Mouse (Mus musculus): ENCODE measurements around the gene Slc46a2. TPM values are rescaled to one million over a fixed set of nuclear protein-coding genes. Genes with fewer than 3 reads are reported as not detected.

Slc46a2 gene
- polyA plus RNA-seq, 1 experiment from 2014 or later = not detected

- Histone ChIP-seq H3K4me2 (ENCODE audit: low read depth, low read length) (no peak overlapping the region), H3K27me3 (ENCODE audit: control insufficient read depth, insufficient read depth, low read depth, low read length) (no peaks in the 10 kb centered on the region), H3K27ac (ENCODE audit: low read length) (no peak overlapping the region), H3K9me3 (replicated peaks; ENCODE audit: control insufficient read depth, low read length) (no peaks in the 10 kb centered on the region), H3K4me1 (ENCODE audit: control insufficient read depth, low read depth, low read length) (no peaks in the 10 kb centered on the region), H3K4me3 (ENCODE audit: low read depth, low read length) (no peak overlapping the region), H3K9ac (ENCODE audit: low read depth, low read length) (no peak overlapping the region), H3K36me3 (ENCODE audit: control insufficient read depth, insufficient read depth) (peaks cover 2% of the 10 kb centered on the region; the same call in 1 of the 2 replicates)
- ATAC-seq (ENCODE audit: low read depth) = no peak
- 43% methylated on average over 3 of the region's 3 CpGs for WGBS (ENCODE audit: insufficient replicate concordance)
These were observed 19.8 kb downstream of the Slc46a2 start for GRCm38 (mm10) chr4:59894977-59895575.

GRCm38 (mm10) chr4:59894415-59894814, 20.4 kb downstream of the Slc46a2 start:
- Histone ChIP-seq H3K27me3 (ENCODE audit: control insufficient read depth, insufficient read depth, low read depth, low read length) (no peaks in the 10 kb centered on the region), H3K4me2 (ENCODE audit: low read depth, low read length) (no peak overlapping the region), H3K36me3 (ENCODE audit: control insufficient read depth, insufficient read depth) (peaks cover 2% of the 10 kb centered on the region; the same call in 1 of the 2 replicates), H3K27ac (ENCODE audit: low read length) (no peak overlapping the region), H3K9me3 (replicated peaks; ENCODE audit: control insufficient read depth, low read length) (no peaks in the 10 kb centered on the region), H3K4me3 (ENCODE audit: low read depth, low read length) (no peak overlapping the region), H3K9ac (ENCODE audit: low read depth, low read length) (no peak overlapping the region), H3K4me1 (ENCODE audit: control insufficient read depth, low read depth, low read length) (no peaks in the 10 kb centered on the region)
- 75% methylated on average over 8 of the region's 8 CpGs for WGBS (ENCODE audit: insufficient replicate concordance)
- no peak for ATAC-seq (ENCODE audit: low read depth)

- Histone ChIP-seq H3K4me1 (ENCODE audit: control insufficient read depth, low read depth, low read length) (no peaks in the 10 kb centered on the region), H3K27me3 (ENCODE audit: control insufficient read depth, insufficient read depth, low read depth, low read length) (no peaks in the 10 kb centered on the region), H3K9ac (ENCODE audit: low read depth, low read length) (no peak overlapping the region), H3K36me3 (ENCODE audit: control insufficient read depth, insufficient read depth) (no peaks in the 10 kb centered on the region; the same call in 1 of the 2 replicates), H3K27ac (ENCODE audit: low read length) (no peak overlapping the region), H3K9me3 (replicated peaks; ENCODE audit: control insufficient read depth, low read length) (no peaks in the 10 kb centered on the region), H3K4me2 (ENCODE audit: low read depth, low read length) (no peak overlapping the region), H3K4me3 (ENCODE audit: low read depth, low read length) (no peak overlapping the region)
- WGBS (ENCODE audit: insufficient replicate concordance) = 74% methylated on average over 5 of the region's 5 CpGs
- ATAC-seq (ENCODE audit: low read depth) = no peak
These were observed 22.1 kb downstream of the Slc46a2 start for GRCm38 (mm10) chr4:59892731-59893130.

GRCm38 (mm10) chr4:59891723-59892416, 23.0 kb downstream of the Slc46a2 start:
- Histone ChIP-seq H3K36me3 (ENCODE audit: control insufficient read depth, insufficient read depth) (no peaks in the 10 kb centered on the region; the same call in 1 of the 2 replicates), H3K4me2 (ENCODE audit: low read depth, low read length) (no peak overlapping the region), H3K4me3 (ENCODE audit: low read depth, low read length) (no peak overlapping the region), H3K27me3 (ENCODE audit: control insufficient read depth, insufficient read depth, low read depth, low read length) (no peaks in the 10 kb centered on the region), H3K27ac (ENCODE audit: low read length) (no peak overlapping the region), H3K4me1 (ENCODE audit: control insufficient read depth, low read depth, low read length) (no peaks in the 10 kb centered on the region), H3K9me3 (replicated peaks; ENCODE audit: control insufficient read depth, low read length) (no peaks in the 10 kb centered on the region), H3K9ac (ENCODE audit: low read depth, low read length) (no peak overlapping the region)
- no peak for ATAC-seq (ENCODE audit: low read depth)
- 73% methylated on average over 10 of the region's 10 CpGs for WGBS (ENCODE audit: insufficient replicate concordance)

- Histone ChIP-seq H3K9ac (ENCODE audit: low read depth, low read length) (no peak overlapping the region), H3K4me2 (ENCODE audit: low read depth, low read length) (no peak overlapping the region), H3K36me3 (ENCODE audit: control insufficient read depth, insufficient read depth) (no peaks in the 10 kb centered on the region; the same call in 1 of the 2 replicates), H3K4me1 (ENCODE audit: control insufficient read depth, low read depth, low read length) (no peaks in the 10 kb centered on the region), H3K4me3 (ENCODE audit: low read depth, low read length) (no peak overlapping the region), H3K27ac (ENCODE audit: low read length) (no peak overlapping the region), H3K9me3 (replicated peaks; ENCODE audit: control insufficient read depth, low read length) (no peaks in the 10 kb centered on the region), H3K27me3 (ENCODE audit: control insufficient read depth, insufficient read depth, low read depth, low read length) (no peaks in the 10 kb centered on the region)
- ATAC-seq (ENCODE audit: low read depth) = no peak
- WGBS (ENCODE audit: insufficient replicate concordance) = 67% methylated on average over 6 of the region's 6 CpGs
These were observed 24.7 kb downstream of the Slc46a2 start for GRCm38 (mm10) chr4:59890086-59890600.

GRCm38 (mm10) chr4:59888014-59888413, 26.8 kb downstream of the Slc46a2 start:
- Histone ChIP-seq H3K4me2 (ENCODE audit: low read depth, low read length) (no peak overlapping the region), H3K4me1 (ENCODE audit: control insufficient read depth, low read depth, low read length) (peaks cover 7% of the 10 kb centered on the region), H3K4me3 (ENCODE audit: low read depth, low read length) (no peak overlapping the region), H3K27me3 (ENCODE audit: control insufficient read depth, insufficient read depth, low read depth, low read length) (no peaks in the 10 kb centered on the region), H3K27ac (ENCODE audit: low read length) (no peak overlapping the region), H3K36me3 (ENCODE audit: control insufficient read depth, insufficient read depth) (no peaks in the 10 kb centered on the region; the same call in 1 of the 2 replicates), H3K9me3 (replicated peaks; ENCODE audit: control insufficient read depth, low read length) (no peaks in the 10 kb centered on the region), H3K9ac (ENCODE audit: low read depth, low read length) (no peak overlapping the region)
- no peak for ATAC-seq (ENCODE audit: low read depth)
- WGBS (ENCODE audit: insufficient replicate concordance) = 41% methylated on average over 5 of the region's 5 CpGs

GRCm38 (mm10) chr4:59887011-59887410, 27.8 kb downstream of the Slc46a2 start:
- Histone ChIP-seq H3K9me3 (replicated peaks; ENCODE audit: control insufficient read depth, low read length) (no peaks in the 10 kb centered on the region), H3K4me1 (ENCODE audit: control insufficient read depth, low read depth, low read length) (peaks cover 7% of the 10 kb centered on the region), H3K4me3 (ENCODE audit: low read depth, low read length) (no peak overlapping the region), H3K9ac (ENCODE audit: low read depth, low read length) (no peak overlapping the region), H3K27me3 (ENCODE audit: control insufficient read depth, insufficient read depth, low read depth, low read length) (no peaks in the 10 kb centered on the region), H3K36me3 (ENCODE audit: control insufficient read depth, insufficient read depth) (peaks cover 4% of the 10 kb centered on the region), H3K4me2 (ENCODE audit: low read depth, low read length) (no peak overlapping the region), H3K27ac (ENCODE audit: low read length) (no peak overlapping the region)
- WGBS (ENCODE audit: insufficient replicate concordance) = 40% methylated on average over 5 of the region's 5 CpGs
- no peak for ATAC-seq (ENCODE audit: low read depth)

- Histone ChIP-seq H3K9me3 (replicated peaks; ENCODE audit: control insufficient read depth, low read length) (no peaks in the 10 kb centered on the region), H3K4me1 (ENCODE audit: control insufficient read depth, low read depth, low read length) (peaks cover 7% of the 10 kb centered on the region), H3K4me3 (ENCODE audit: low read depth, low read length) (no peak overlapping the region), H3K27me3 (ENCODE audit: control insufficient read depth, insufficient read depth, low read depth, low read length) (no peaks in the 10 kb centered on the region), H3K4me2 (ENCODE audit: low read depth, low read length) (no peak overlapping the region), H3K27ac (ENCODE audit: low read length) (no peak overlapping the region), H3K9ac (ENCODE audit: low read depth, low read length) (no peak overlapping the region), H3K36me3 (ENCODE audit: control insufficient read depth, insufficient read depth) (peaks cover 4% of the 10 kb centered on the region)
- no peak for ATAC-seq (ENCODE audit: low read depth)
- 81% methylated on average over 6 of the region's 6 CpGs for WGBS (ENCODE audit: insufficient replicate concordance)
These were observed 28.6 kb downstream of the Slc46a2 start for GRCm38 (mm10) chr4:59886281-59886680.

- Histone ChIP-seq H3K4me1 (ENCODE audit: control insufficient read depth, low read depth, low read length) (peaks cover 7% of the 10 kb centered on the region), H3K9me3 (replicated peaks; ENCODE audit: control insufficient read depth, low read length) (no peaks in the 10 kb centered on the region), H3K9ac (ENCODE audit: low read depth, low read length) (no peak overlapping the region), H3K4me2 (ENCODE audit: low read depth, low read length) (no peak overlapping the region), H3K36me3 (ENCODE audit: control insufficient read depth, insufficient read depth) (peaks cover 6% of the 10 kb centered on the region; the same call in 1 of the 2 replicates), H3K27me3 (ENCODE audit: control insufficient read depth, insufficient read depth, low read depth, low read length) (no peaks in the 10 kb centered on the region), H3K27ac (ENCODE audit: low read length) (no peak overlapping the region), H3K4me3 (ENCODE audit: low read depth, low read length) (no peak overlapping the region)
- WGBS (ENCODE audit: insufficient replicate concordance) = 42% methylated on average over 6 of the region's 6 CpGs
- peak; percentile 50 for ATAC-seq (ENCODE audit: low read depth)
These were observed 30.6 kb downstream of the Slc46a2 start for GRCm38 (mm10) chr4:59884136-59884696.
